Mouse (Mus musculus): ENCODE results near the gene Alas2.

GRCm38 (mm10) chrX:150585116-150585515 is 37.9 kb downstream of the Alas2 start:
- TF ChIP-seq CTCF (IDR thresholded peaks at IDR 0.05; ENCODE audit: control insufficient read depth, insufficient read depth, insufficient replicate concordance, low read depth, low read length) = no peak
- no peak for TF ChIP-seq POLR2A (IDR thresholded peaks at IDR 0.05; ENCODE audit: control insufficient read depth, low read depth, low read length)

All from testis, adult 2 months (tissue).